Mouse (Mus musculus): ENCODE measurements around the gene Gm21988. TPM values are rescaled to one million over a fixed set of nuclear protein-coding genes. Genes with fewer than 3 reads are reported as not detected.

Gene Gm21988
- polyA plus RNA-seq, 1 experiment from 2014 or later = 15.9 TPM

GRCm38 (mm10) chr11:70227661-70228245 is 11.9 kb downstream of the Gm21988 start:
- 74% methylated on average over 4 of the region's 4 CpGs for WGBS
- no peak for TF ChIP-seq CTCF (IDR thresholded peaks at IDR 0.05; ENCODE audit: low read depth)
- Histone ChIP-seq H3K27ac (no peak overlapping the region), H3K4me2 (ENCODE audit: low read length) (peak overlapping the region; percentile 50), H3K4me3 (replicated peaks; ENCODE audit: low read depth, low read length) (peak overlapping the region; percentile 39), H3K27me3 (ENCODE audit: insufficient read depth, low read length) (peaks cover 13% of the 10 kb centered on the region), H3K36me3 (ENCODE audit: insufficient read depth, low read length) (no peaks in the 10 kb centered on the region), H3K9me3 (replicated peaks; ENCODE audit: low read length) (no peaks in the 10 kb centered on the region), H3K4me1 (replicated peaks; ENCODE audit: insufficient read depth, low read length) (peaks cover 9% of the 10 kb centered on the region), H3K9ac (ENCODE audit: low read depth, low read length) (peak overlapping the region; percentile 20; the same call in 1 of the 2 replicates)
- ATAC-seq (replicated peaks; ENCODE audit: low FRiP score, low read depth) = no peak
- no peak for DNase-seq (ENCODE audit: low spot score)

- Histone ChIP-seq H3K9me3 (replicated peaks; ENCODE audit: low read length) (no peaks in the 10 kb centered on the region), H3K27me3 (ENCODE audit: insufficient read depth, low read length) (peaks cover 13% of the 10 kb centered on the region), H3K4me3 (replicated peaks; ENCODE audit: low read depth, low read length) (peak overlapping the region; percentile 39), H3K4me1 (replicated peaks; ENCODE audit: insufficient read depth, low read length) (peaks cover 9% of the 10 kb centered on the region), H3K9ac (ENCODE audit: low read depth, low read length) (0 out of 2 replicates have a peak overlapping the region, but pooled peaks have one; percentile 20), H3K4me2 (ENCODE audit: low read length) (peak overlapping the region; percentile 50), H3K36me3 (ENCODE audit: insufficient read depth, low read length) (no peaks in the 10 kb centered on the region), H3K27ac (no peak overlapping the region)
- DNase-seq (ENCODE audit: low spot score) (no peak), ATAC-seq (replicated peaks; ENCODE audit: low FRiP score, low read depth) (no peak)
- no peak for TF ChIP-seq CTCF (IDR thresholded peaks at IDR 0.05; ENCODE audit: low read depth)
- WGBS = 20% methylated on average over 5 of the region's 5 CpGs
These were observed 12.5 kb downstream of the Gm21988 start for GRCm38 (mm10) chr11:70227126-70227525.

- H3K27ac ChIP-seq = no peak overlapping the region
These were observed 13.1 kb downstream of the Gm21988 start for GRCm38 (mm10) chr11:70226602-70226890.

GRCm38 (mm10) chr11:70225798-70226601 is 13.6 kb downstream of the Gm21988 start:
- Histone ChIP-seq H3K27me3 (ENCODE audit: insufficient read depth, low read length) (peaks cover 13% of the 10 kb centered on the region), H3K36me3 (ENCODE audit: insufficient read depth, low read length) (no peaks in the 10 kb centered on the region), H3K4me1 (replicated peaks; ENCODE audit: insufficient read depth, low read length) (peaks cover 9% of the 10 kb centered on the region), H3K9me3 (replicated peaks; ENCODE audit: low read length) (no peaks in the 10 kb centered on the region), H3K4me3 (replicated peaks; ENCODE audit: low read depth, low read length) (peak overlapping the region; percentile 39), H3K9ac (ENCODE audit: low read depth, low read length) (peak overlapping the region; percentile 24; the same call in 1 of the 2 replicates), H3K4me2 (ENCODE audit: low read length) (peak overlapping the region; percentile 50), H3K27ac (peak overlapping the region; percentile 28; the same call in 1 of the 2 replicates)
- WGBS = 18% methylated on average over 27 of the region's 27 CpGs
- TF ChIP-seq CTCF (IDR thresholded peaks at IDR 0.05; ENCODE audit: low read depth) = peak; percentile 14; the same call in 1 of the 2 replicates
- no peak for ATAC-seq (replicated peaks; ENCODE audit: low FRiP score, low read depth)
- DNase-seq (ENCODE audit: low spot score) = no peak

More at GRCm38 (mm10) chr11:70226602-70226890, 13.1 kb downstream of the Gm21988 start:
- Histone ChIP-seq H3K9ac (ENCODE audit: low read depth, low read length) (no peak overlapping the region), H3K4me1 (replicated peaks; ENCODE audit: insufficient read depth, low read length) (peaks cover 9% of the 10 kb centered on the region), H3K27me3 (ENCODE audit: insufficient read depth, low read length) (peaks cover 13% of the 10 kb centered on the region), H3K9me3 (replicated peaks; ENCODE audit: low read length) (no peaks in the 10 kb centered on the region), H3K4me2 (ENCODE audit: low read length) (peak overlapping the region; percentile 50), H3K4me3 (replicated peaks; ENCODE audit: low read depth, low read length) (peak overlapping the region; percentile 39), H3K36me3 (ENCODE audit: insufficient read depth, low read length) (no peaks in the 10 kb centered on the region)
- DNase-seq (ENCODE audit: low spot score) (no peak), ATAC-seq (replicated peaks; ENCODE audit: low FRiP score, low read depth) (no peak)
- TF ChIP-seq CTCF (IDR thresholded peaks at IDR 0.05; ENCODE audit: low read depth) = no peak
- 7% methylated on average over 18 of the region's 18 CpGs for WGBS

GRCm38 (mm10) chr11:70223724-70224123 is 15.9 kb downstream of the Gm21988 start:
- Histone ChIP-seq H3K4me2 (ENCODE audit: low read length) (no peak overlapping the region), H3K9ac (ENCODE audit: low read depth, low read length) (no peak overlapping the region), H3K27me3 (ENCODE audit: insufficient read depth, low read length) (peaks cover 9% of the 10 kb centered on the region; the same call in 1 of the 2 replicates), H3K4me1 (replicated peaks; ENCODE audit: insufficient read depth, low read length) (peaks cover 9% of the 10 kb centered on the region), H3K9me3 (replicated peaks; ENCODE audit: low read length) (no peaks in the 10 kb centered on the region), H3K27ac (peak overlapping the region; percentile 70; the same call in 1 of the 2 replicates), H3K36me3 (ENCODE audit: insufficient read depth, low read length) (no peaks in the 10 kb centered on the region), H3K4me3 (replicated peaks; ENCODE audit: low read depth, low read length) (no peak overlapping the region)
- 74% methylated on average over 9 of the region's 9 CpGs for WGBS
- DNase-seq (ENCODE audit: low spot score) (peak; percentile 55), ATAC-seq (replicated peaks; ENCODE audit: low FRiP score, low read depth) (no peak)
- no peak for TF ChIP-seq CTCF (IDR thresholded peaks at IDR 0.05; ENCODE audit: low read depth)

- no peak for TF ChIP-seq CTCF (IDR thresholded peaks at IDR 0.05; ENCODE audit: low read depth)
- H3K36me3 ChIP-seq (ENCODE audit: insufficient read depth, low read length) = no peaks in the 10 kb centered on the region
- no peaks in the 10 kb centered on the region for H3K9me3 ChIP-seq (replicated peaks; ENCODE audit: low read length)
- peak overlapping the region; percentile 66 for H3K9ac ChIP-seq (ENCODE audit: low read depth, low read length)
- 0 out of 2 replicates have a peak, but pooled peaks have one; percentile 12 for ATAC-seq (replicated peaks; ENCODE audit: low FRiP score, low read depth)
- peak overlapping the region; percentile 82 for H3K4me2 ChIP-seq (ENCODE audit: low read length)
- peak overlapping the region; percentile 39 for H3K4me3 ChIP-seq (replicated peaks; ENCODE audit: low read depth, low read length)
- peak overlapping the region; percentile 81 for H3K27ac ChIP-seq
- 10% methylated on average over 14 of the region's 14 CpGs for WGBS
- peaks cover 9% of the 10 kb centered on the region for H3K4me1 ChIP-seq (replicated peaks; ENCODE audit: insufficient read depth, low read length)
- H3K27me3 ChIP-seq (ENCODE audit: insufficient read depth, low read length) = no peaks in the 10 kb centered on the region; the same call in 1 of the 2 replicates
- no peak for DNase-seq (ENCODE audit: low spot score)
These were observed 17.8 kb downstream of the Gm21988 start for GRCm38 (mm10) chr11:70221603-70222500.
